Mouse (Mus musculus) spleen, postnatal 0 days (tissue): Measurements from ENCODE around the gene Gm1673. TPM values are rescaled to one million over a fixed set of nuclear protein-coding genes. Genes with fewer than 3 reads are reported as not detected.

Source experiments
- polyA plus RNA-seq: library from polyadenylated mRNA; unstranded; fragments of >200 nt; fragmentation: Nextera tagmentation; extraction: Ambion mirVana; gene quantifications from 2 replicates; pipeline ENCODE4 v1.2.1, GENCODE M21; 2015

Gm1673 gene
- polyA plus RNA-seq: 17.3 and 20.9 TPM in 2 replicates

GRCm38 (mm10) chr5:33983309-33984121 is at the start of gene Gm1673:
TSS of gene Gm1673 (plus strand) at chr5:33983433.

DNA sequence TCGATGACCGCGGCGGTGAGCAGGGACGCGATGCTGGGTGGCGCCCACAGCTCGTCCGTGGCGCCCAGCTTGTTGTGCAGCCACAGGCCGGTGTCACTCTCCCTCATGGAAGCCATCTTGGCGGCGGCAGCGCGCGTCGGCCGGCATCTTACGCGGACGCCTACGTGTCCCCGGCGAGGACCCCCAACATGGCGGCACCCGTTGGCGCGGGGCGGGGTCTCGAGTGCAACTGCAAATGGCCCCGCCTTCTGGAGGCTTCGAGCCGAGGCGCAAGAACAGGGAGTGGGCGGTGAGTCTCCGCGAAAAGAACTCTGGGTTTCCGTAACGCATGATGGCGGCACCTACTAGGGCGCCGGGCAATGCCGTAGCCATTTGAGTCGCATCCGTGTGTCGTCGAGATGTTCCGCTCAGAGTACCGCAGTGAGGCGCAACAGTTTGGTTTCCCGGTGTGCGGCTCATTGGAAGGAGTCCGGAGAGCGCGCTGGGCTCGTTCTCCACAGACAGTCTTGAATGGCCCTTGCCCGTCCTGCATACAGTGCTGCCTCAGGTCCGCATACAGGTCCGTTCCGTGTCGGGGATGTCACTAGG is 47.0 kb upstream of the Gm1673 start, which contains the start of gene Nelfa:
Gene Nelfa (minus strand): TSS at position 294 of the 588 bp plus-strand sequence.

GRCm38 (mm10) chr5:33995843-33996693 is 12.8 kb downstream of the Gm1673 start, which contains the start of gene Nat8l:
TSS of gene Nat8l (plus strand) at chr5:33995984.

Other genes starting within 250 kb of the Gm1673 start
- gene Letm1, start 200.6 kb upstream of the Gm1673 start, polyA plus RNA-seq: 18.5 and 21.3 TPM in 2 replicates
- gene Nsd2, start 162.7 kb upstream of the Gm1673 start, polyA plus RNA-seq: 26.9 and 27.9 TPM in 2 replicates
- 26.6 and 27.6 TPM in 2 replicates for gene Nelfa, start 47.0 kb upstream of the Gm1673 start, polyA plus RNA-seq
- 0.52 and 0.70 TPM in 2 replicates for gene Nat8l, start 12.6 kb downstream of the Gm1673 start, polyA plus RNA-seq
- 1.8 and 4.2 TPM in 2 replicates for gene Poln, start 186.0 kb downstream of the Gm1673 start, polyA plus RNA-seq
- 32.3 and 35.7 TPM in 2 replicates for gene Haus3, start 186.1 kb downstream of the Gm1673 start, polyA plus RNA-seq
- gene Mxd4, start 204.3 kb downstream of the Gm1673 start, polyA plus RNA-seq: 16.0 and 21.2 TPM in 2 replicates